Mouse (Mus musculus) ovary, postnatal 10 days (tissue): ENCODE results near the gene Ripk4.

Source experiments
- DNase-seq: peaks from one replicate; pipeline ENCODE4 v3.0.0; 2022; ENCODE audit warnings: low spot score

Ripk4 gene

GRCm38 (mm10) chr16:97763061-97763989 is at the start of gene Ripk4:
TSS of gene Ripk4 (minus strand) at chr16:97763787.
- no peak for DNase-seq

DNA sequence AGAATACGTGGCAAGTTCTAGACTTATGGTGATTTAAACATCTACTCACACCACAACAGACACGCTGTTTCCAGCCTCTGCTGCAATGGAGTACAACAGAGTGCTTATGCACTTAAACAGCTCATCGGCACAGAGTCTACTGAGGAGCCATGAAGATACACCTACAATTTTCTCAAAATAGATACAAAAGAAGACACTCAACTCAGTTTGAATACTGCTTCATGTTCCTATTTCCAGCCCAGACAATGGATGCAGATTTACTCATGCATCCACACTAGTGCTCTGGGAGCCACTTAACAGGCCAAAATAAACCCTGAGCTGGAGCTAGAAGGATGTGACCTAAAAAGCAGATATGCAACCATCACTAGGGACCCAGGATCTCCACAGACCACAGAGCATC is 45.3 kb upstream of the Ripk4 start:
- DNase-seq, result no peak

- DNase-seq, result no peak
These were observed 42.1 kb upstream of the Ripk4 start for GRCm38 (mm10) chr16:97805646-97806045.

DNA sequence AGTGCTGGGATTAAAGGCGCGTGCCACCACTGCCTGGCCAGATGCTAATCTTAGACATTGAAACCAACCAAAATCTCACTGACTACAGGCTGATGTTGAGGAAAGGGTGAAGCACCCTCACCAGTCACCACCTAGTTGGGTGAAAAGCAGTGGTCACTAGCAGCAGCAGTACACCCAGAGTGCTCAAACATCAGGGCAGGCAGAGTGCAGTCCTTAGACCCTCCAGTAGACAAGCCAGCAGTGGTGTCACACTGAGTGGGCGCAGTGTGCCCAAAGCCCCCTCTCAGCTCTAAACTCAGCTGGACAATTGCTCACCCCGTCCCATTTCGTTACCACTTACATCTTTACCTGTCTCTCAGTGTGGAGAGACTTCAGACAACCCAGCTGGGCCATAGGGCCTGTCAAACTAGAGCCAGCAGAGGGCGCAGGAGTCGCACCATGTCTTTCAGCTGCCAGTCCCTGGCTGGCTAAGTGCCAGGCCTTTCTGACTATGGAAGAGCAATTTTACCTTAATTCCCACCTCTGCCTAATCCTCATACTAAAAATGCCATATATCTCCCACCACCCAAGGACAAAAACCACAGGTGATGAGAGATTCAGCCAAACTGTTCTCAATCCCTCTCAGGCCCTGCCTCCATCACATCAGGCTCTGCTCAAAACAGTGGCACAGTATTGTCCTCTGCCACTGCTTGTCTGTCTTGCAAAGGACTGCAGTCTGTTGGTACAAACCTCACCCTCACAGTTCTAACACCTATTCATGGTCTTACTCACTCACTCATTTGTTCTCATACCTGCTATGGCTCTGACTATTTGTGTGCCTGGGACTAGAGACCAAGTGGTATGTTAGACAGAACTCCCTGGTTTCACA is 41.3 kb upstream of the Ripk4 start:
- DNase-seq, result peak; percentile 38

GRCm38 (mm10) chr16:97797950-97798869 is 34.6 kb upstream of the Ripk4 start:
- no peak for DNase-seq

GRCm38 (mm10) chr16:97797212-97797611 is 33.6 kb upstream of the Ripk4 start:
- DNase-seq, result no peak

- DNase-seq, result no peak
These were observed 30.7 kb upstream of the Ripk4 start for GRCm38 (mm10) chr16:97794256-97794655.

DNA sequence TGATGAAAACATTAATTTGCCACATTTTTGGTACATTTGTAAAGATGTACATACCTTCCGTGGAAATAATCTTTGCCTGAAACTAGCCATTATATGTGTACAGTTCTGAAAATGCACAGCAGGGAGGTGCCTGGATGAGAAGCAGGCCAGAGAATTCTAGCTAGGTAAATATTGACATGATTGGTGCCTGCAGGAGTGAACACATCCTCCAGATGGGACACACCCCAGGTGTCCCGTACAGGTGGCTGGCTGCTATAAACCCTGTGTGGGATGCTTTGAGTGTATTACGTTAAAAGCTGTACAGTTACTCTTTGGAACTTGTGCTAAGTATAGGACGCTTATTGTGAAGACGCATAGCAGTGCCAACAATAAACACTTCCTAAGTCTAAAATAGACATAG is 19.5 kb upstream of the Ripk4 start:
- no peak for DNase-seq

DNA sequence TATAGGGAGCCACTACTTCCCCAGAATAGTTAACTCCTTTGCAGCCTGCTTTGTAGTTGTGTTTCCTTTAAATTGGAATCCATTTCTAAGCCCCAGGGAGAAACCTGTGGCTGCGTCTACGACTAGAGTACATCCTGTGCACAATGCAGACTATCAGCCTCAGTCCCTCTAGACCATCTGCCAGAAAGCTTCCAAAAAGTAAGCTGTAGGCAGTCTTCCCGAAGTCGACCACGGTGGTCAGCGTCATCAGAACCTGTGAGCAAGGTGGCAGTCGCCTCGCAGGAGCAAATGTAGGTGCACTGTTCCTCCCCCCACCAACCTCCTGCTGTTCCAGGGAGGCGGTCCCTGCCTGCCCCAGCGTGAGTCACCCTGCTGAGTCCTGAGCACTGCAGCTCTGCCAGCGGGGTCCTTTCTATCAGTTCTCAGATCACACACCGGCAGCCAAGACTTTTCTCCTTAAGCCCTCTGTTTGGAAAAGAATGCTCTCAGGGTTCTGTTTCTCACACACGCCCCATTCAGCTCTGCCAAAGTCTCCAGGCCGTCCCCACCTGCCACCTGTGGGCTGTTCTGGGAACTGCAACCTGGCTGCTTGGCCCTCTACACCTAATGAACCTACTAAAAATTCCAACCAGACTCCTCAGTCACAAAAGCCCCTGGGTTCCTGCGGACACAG is 14.9 kb upstream of the Ripk4 start:
- peak; percentile 63 for DNase-seq

- DNase-seq, result no peak
These were observed 2.9 kb upstream of the Ripk4 start for GRCm38 (mm10) chr16:97766501-97766900.

- DNase-seq, result no peak
These were observed 1.0 kb upstream of the Ripk4 start for GRCm38 (mm10) chr16:97764626-97765025.

DNA sequence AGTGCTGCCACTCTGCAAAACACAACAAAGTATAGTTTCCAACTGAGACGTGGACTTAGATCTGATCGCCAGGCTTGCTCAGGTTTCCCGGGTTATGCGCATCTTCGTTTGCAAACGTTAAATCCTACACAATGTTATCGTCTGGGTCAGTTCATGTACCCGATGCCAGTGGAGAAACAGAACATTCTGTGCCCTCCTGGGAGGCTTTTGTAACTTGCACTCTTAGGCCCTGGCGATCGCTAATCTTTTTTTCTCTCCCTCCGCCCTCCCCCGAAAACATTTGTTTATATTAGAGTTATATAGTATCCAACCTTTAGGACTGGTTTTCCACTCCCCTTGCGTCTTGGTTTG is 378 bp upstream of the Ripk4 start:
- no peak for DNase-seq

GRCm38 (mm10) chr16:97761782-97762181 is 1.8 kb downstream of the Ripk4 start:
- DNase-seq, result no peak

DNA sequence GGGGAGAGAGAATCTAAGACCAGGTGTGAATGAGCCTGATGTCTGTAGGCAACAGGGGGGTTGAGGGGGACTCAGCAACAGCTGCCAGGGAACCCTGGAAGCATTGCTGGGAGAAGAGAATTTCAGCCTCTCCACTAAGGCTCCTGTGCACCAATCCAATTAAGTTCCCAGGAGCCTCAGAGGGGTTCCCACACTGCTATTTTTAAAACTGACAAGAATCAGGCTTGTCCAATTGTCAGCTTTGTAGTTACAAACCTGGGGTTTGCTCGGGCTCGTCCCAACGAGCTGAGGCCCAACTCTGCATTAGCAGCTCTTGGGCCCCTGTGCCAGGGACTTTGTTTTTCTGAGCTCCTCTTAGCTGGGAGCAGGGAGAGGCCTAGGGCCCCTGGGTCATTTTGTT is 3.9 kb downstream of the Ripk4 start:
- no peak for DNase-seq

- DNase-seq, result no peak
These were observed 5.3 kb downstream of the Ripk4 start for GRCm38 (mm10) chr16:97758288-97758687.

- no peak for DNase-seq
These were observed 7.1 kb downstream of the Ripk4 start for GRCm38 (mm10) chr16:97756460-97756859.

GRCm38 (mm10) chr16:97752316-97752941 is 11.2 kb downstream of the Ripk4 start:
- DNase-seq, result no peak

DNA sequence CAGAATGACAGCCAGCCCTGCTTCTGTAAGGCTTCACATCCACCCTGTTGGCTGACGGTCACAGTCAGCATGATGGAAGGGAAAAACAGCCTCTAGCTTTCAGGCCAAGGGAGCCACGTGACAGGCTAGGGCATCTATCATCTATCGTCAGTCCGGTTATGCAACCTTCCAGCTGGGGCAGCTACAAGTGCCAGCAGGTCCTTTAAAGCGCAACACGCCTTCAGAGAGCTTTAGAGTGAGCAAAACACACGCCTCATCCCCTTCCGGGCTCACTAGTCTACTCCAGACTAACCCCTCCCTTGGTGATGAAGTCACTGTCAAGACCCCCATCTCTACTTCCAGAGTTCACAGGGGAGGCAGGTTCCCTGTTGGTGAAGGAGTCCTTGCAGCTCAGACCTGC is 11.7 kb downstream of the Ripk4 start:
- DNase-seq, result no peak

DNA sequence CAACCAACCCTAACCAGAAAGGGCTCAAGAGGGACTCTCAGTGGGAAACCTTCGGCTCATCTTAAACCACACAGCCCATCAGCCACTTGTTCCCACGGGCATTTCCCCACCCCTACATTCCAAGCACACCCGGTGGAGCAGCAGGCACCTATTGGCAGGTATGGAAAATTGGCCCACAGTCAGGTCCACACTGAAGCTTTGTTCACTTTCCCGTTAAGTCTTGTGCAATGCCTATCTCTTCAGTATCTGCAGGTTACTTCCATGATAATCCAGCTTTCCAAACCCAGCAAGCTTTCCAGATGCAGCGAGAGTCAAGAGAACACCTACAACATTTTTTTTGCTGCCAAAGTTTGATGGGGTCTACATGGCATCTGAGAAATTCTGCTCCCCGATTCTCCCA is 15.2 kb downstream of the Ripk4 start:
- no peak for DNase-seq

DNA sequence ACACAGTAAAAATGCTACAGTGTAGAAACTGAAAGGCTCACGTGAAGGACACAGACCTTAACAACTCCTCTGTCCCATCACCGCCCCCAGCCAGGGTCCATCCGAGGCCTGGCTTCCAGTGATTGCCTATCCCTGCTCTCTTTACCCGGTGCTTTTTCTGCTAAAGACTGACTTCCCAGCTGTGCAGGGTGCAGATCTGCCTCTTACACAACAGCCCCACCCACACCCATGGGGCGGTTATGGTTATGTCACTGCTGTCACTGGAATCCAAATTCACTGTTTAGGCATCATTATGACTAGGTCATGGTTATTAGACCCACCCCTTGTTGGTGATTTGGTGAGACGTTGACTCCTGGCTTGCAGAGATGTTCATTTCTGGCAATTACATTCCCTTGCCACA is 25.6 kb downstream of the Ripk4 start:
- DNase-seq, result no peak

DNA sequence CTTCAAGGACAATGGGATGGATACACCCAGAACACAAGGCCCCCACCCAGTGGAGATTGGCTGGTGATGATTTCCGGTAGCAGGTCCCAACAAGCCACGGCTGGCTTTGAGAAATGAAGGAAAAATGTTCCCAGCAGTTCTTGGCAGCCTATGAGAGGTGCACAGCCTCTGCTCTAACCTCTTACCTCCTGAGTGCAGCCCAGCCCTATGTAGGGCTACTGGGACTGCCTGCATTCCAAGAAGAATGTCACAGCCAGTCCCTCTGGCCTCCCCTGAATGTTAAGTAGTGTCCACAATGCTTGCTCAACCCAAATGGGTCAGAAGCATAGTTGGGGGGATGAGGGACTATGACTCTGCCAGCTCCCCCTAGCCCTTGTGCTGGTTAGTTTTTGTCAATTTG is 27.0 kb downstream of the Ripk4 start:
- no peak for DNase-seq
